Mouse (Mus musculus): Measurements from ENCODE around the gene Zscan26. TPM values are rescaled to one million over a fixed set of nuclear protein-coding genes. Genes with fewer than 3 reads are reported as not detected.
"Not testable (repeated sequence)": the region's sequence is repeated elsewhere in the genome, so short reads cannot be mapped to it uniquely, and the experiment has no call there.

Zscan26 gene
- 25.8 and 25.9 TPM in 2 replicates for polyA plus RNA-seq (2015; fragmentation: Nextera tagmentation; extraction: Ambion mirVana)

GRCm38 (mm10) chr13:21453449-21453848 lies at the start of gene Zscan26:
Gene Zscan26, minus strand, starts transcription at chr13:21453730.
- peaks cover 24% of the 10 kb centered on the region for H3K27me3 ChIP-seq
- H3K36me3 ChIP-seq, result peaks cover 2% of the 10 kb centered on the region; the same call in 1 of the 2 replicates
- WGBS, result 0% methylated on average over 23 of the region's 23 CpGs
- H3K4me2 ChIP-seq (replicated peaks), result peak within 1 kb of the TSS; percentile 79
- peak; percentile 93 for ATAC-seq
- H3K4me1 ChIP-seq (replicated peaks), result peaks cover 13% of the 10 kb centered on the region
- H3K4me3 ChIP-seq (replicated peaks), result peak within 1 kb of the TSS; percentile 68
- no peaks in the 10 kb centered on the region for H3K9me3 ChIP-seq
- H3K27ac ChIP-seq, result peak within 1 kb of the TSS; percentile 63; the same call in 1 of the 2 replicates
- peak within 1 kb of the TSS; percentile 78 for H3K9ac ChIP-seq (replicated peaks)

GRCm38 (mm10) chr13:21502296-21502695 lies 48.8 kb upstream of the Zscan26 start:
- Histone ChIP-seq H3K9ac (replicated peaks) (no peak overlapping the region), H3K27me3 (0 out of 2 replicates have a peak, but pooled peaks cover 5% of the 10 kb centered on the region)
- 87% methylated on average over 5 of the region's 5 CpGs for WGBS

GRCm38 (mm10) chr13:21501182-21501581 lies 47.7 kb upstream of the Zscan26 start, which contains the start of gene Gm11273:
Gene Gm11273, minus strand, starts transcription at chr13:21501418.
- ATAC-seq; H3K4me3 ChIP-seq (replicated peaks); H3K9ac ChIP-seq (replicated peaks); H3K4me1 ChIP-seq (replicated peaks); H3K9me3 ChIP-seq; H3K27me3 ChIP-seq; H3K4me2 ChIP-seq (replicated peaks); H3K27ac ChIP-seq; H3K36me3 ChIP-seq: not testable (repeated sequence)
- WGBS, result 95% methylated on average over 17 of the region's 17 CpGs

More at GRCm38 (mm10) chr13:21502296-21502695, 48.8 kb upstream of the Zscan26 start:
- Histone ChIP-seq H3K4me3 (replicated peaks) (no peak overlapping the region), H3K9me3 (no peaks in the 10 kb centered on the region), H3K36me3 (no peaks in the 10 kb centered on the region), H3K4me1 (replicated peaks) (0 out of 2 replicates have a peak, but pooled peaks cover 3% of the 10 kb centered on the region), H3K27ac (no peak overlapping the region), H3K4me2 (replicated peaks) (no peak overlapping the region)
- ATAC-seq, result no peak

- ATAC-seq, result no peak
- Histone ChIP-seq H3K36me3 (no peaks in the 10 kb centered on the region), H3K4me1 (replicated peaks) (no peaks in the 10 kb centered on the region), H3K27me3 (no peaks in the 10 kb centered on the region), H3K4me3 (replicated peaks) (no peak within 1 kb of the TSS), H3K4me2 (replicated peaks) (no peak within 1 kb of the TSS), H3K9me3 (no peaks in the 10 kb centered on the region), H3K27ac (no peak within 1 kb of the TSS), H3K9ac (replicated peaks) (no peak within 1 kb of the TSS)
- 94% methylated on average over 21 of the region's 21 CpGs for WGBS
Measured at GRCm38 (mm10) chr13:21495080-21495479, 41.5 kb upstream of the Zscan26 start, which contains the start of gene AK157302. Gene AK157302, plus strand, starts transcription at chr13:21495223.

GRCm38 (mm10) chr13:21492847-21493246 lies 39.3 kb upstream of the Zscan26 start:
- H3K36me3 ChIP-seq, result no peaks in the 10 kb centered on the region; the same call in 1 of the 2 replicates
- no peaks in the 10 kb centered on the region for H3K4me1 ChIP-seq (replicated peaks)
- H3K4me2 ChIP-seq (replicated peaks), result no peak overlapping the region
- H3K27ac ChIP-seq, result no peak overlapping the region
- WGBS, result 95% methylated on average over 5 of the region's 5 CpGs
- no peaks in the 10 kb centered on the region for H3K9me3 ChIP-seq
- no peak overlapping the region for H3K9ac ChIP-seq (replicated peaks)
- no peak for ATAC-seq
- H3K4me3 ChIP-seq (replicated peaks), result no peak overlapping the region
- no peaks in the 10 kb centered on the region for H3K27me3 ChIP-seq

GRCm38 (mm10) chr13:21486881-21487280 lies 33.4 kb upstream of the Zscan26 start:
- no peak overlapping the region for H3K4me2 ChIP-seq (replicated peaks)
- WGBS, result 93% methylated on average over 1 of the region's 1 CpGs
- no peaks in the 10 kb centered on the region for H3K4me1 ChIP-seq (replicated peaks)
- H3K9ac ChIP-seq (replicated peaks), result no peak overlapping the region
- ATAC-seq, result no peak
- H3K4me3 ChIP-seq (replicated peaks), result no peak overlapping the region
- H3K27me3 ChIP-seq, result no peaks in the 10 kb centered on the region
- H3K27ac ChIP-seq, result no peak overlapping the region
- H3K36me3 ChIP-seq, result peaks cover 33% of the 10 kb centered on the region
- no peaks in the 10 kb centered on the region for H3K9me3 ChIP-seq

GRCm38 (mm10) chr13:21478759-21479670 lies 25.5 kb upstream of the Zscan26 start, which contains the start of the genes Zkscan4 and Gm10065:
Gene Zkscan4, plus strand, starts transcription at chr13:21478907.
Gene Gm10065, minus strand, starts transcription at chr13:21479441.
- H3K36me3 ChIP-seq; H3K9me3 ChIP-seq; H3K27me3 ChIP-seq; H3K4me1 ChIP-seq (replicated peaks): not testable (repeated sequence)
- WGBS, result 3% methylated on average over 30 of the region's 31 CpGs
- H3K9ac ChIP-seq (replicated peaks), result peak within 1 kb of the TSS; percentile 82
- peak within 1 kb of the TSS; percentile 68 for H3K27ac ChIP-seq
- H3K4me2 ChIP-seq (replicated peaks), result peak within 1 kb of the TSS; percentile 67
- peak within 1 kb of the TSS; percentile 68 for H3K4me3 ChIP-seq (replicated peaks)
- peak; percentile 93 for ATAC-seq

- Histone ChIP-seq H3K27ac (no peak overlapping the region), H3K9me3 (no peaks in the 10 kb centered on the region), H3K27me3 (peaks cover 14% of the 10 kb centered on the region; the same call in 1 of the 2 replicates), H3K4me2 (replicated peaks) (no peak overlapping the region), H3K4me1 (replicated peaks) (0 out of 2 replicates have a peak, but pooled peaks cover 4% of the 10 kb centered on the region), H3K4me3 (replicated peaks) (no peak overlapping the region), H3K9ac (replicated peaks) (no peak overlapping the region), H3K36me3 (no peaks in the 10 kb centered on the region)
- 21% methylated on average over 4 of the region's 4 CpGs for WGBS
- no peak for ATAC-seq
Measured at GRCm38 (mm10) chr13:21472427-21472826, 18.9 kb upstream of the Zscan26 start.

GRCm38 (mm10) chr13:21469097-21469496 lies 15.6 kb upstream of the Zscan26 start:
- Histone ChIP-seq H3K9ac (replicated peaks) (no peak overlapping the region), H3K4me2 (replicated peaks) (peak overlapping the region; percentile 78), H3K27me3 (peaks cover 18% of the 10 kb centered on the region), H3K9me3 (no peaks in the 10 kb centered on the region), H3K36me3 (no peaks in the 10 kb centered on the region), H3K4me3 (replicated peaks) (peak overlapping the region; percentile 61; the same call in 1 of the 2 replicates), H3K27ac (no peak overlapping the region), H3K4me1 (replicated peaks) (0 out of 2 replicates have a peak, but pooled peaks cover 4% of the 10 kb centered on the region)
- 12% methylated on average over 9 of the region's 9 CpGs for WGBS
- no peak for ATAC-seq

GRCm38 (mm10) chr13:21468061-21469019 lies 14.8 kb upstream of the Zscan26 start, which contains the start of gene Nkapl:
Gene Nkapl, minus strand, starts transcription at chr13:21468509.
- peak within 1 kb of the TSS; percentile 81 for H3K9ac ChIP-seq (replicated peaks)
- H3K4me1 ChIP-seq (replicated peaks), result 0 out of 2 replicates have a peak, but pooled peaks cover 4% of the 10 kb centered on the region
- ATAC-seq, result peak; percentile 100
- H3K4me3 ChIP-seq (replicated peaks), result peak within 1 kb of the TSS; percentile 61
- H3K4me2 ChIP-seq (replicated peaks), result peak within 1 kb of the TSS; percentile 78
- no peaks in the 10 kb centered on the region for H3K36me3 ChIP-seq
- WGBS, result under 1% methylated on average over 54 of the region's 54 CpGs
- peak within 1 kb of the TSS; percentile 62 for H3K27ac ChIP-seq
- H3K9me3 ChIP-seq, result 0 out of 2 replicates have a peak, but pooled peaks cover under 1% of the 10 kb centered on the region
- H3K27me3 ChIP-seq, result peaks cover 18% of the 10 kb centered on the region

- 0 out of 2 replicates have a peak, but pooled peaks cover 4% of the 10 kb centered on the region for H3K9me3 ChIP-seq
- 87% methylated on average over 10 of the region's 10 CpGs for WGBS
- H3K4me2 ChIP-seq (replicated peaks), result no peak overlapping the region; the same call in 1 of the 2 replicates
- 0 out of 2 replicates have a peak, but pooled peaks cover 4% of the 10 kb centered on the region for H3K4me1 ChIP-seq (replicated peaks)
- no peak for ATAC-seq
- peaks cover 18% of the 10 kb centered on the region for H3K27me3 ChIP-seq
- no peaks in the 10 kb centered on the region for H3K36me3 ChIP-seq
- H3K9ac ChIP-seq (replicated peaks), result no peak overlapping the region
- peak overlapping the region; percentile 61; the same call in 1 of the 2 replicates for H3K4me3 ChIP-seq (replicated peaks)
- H3K27ac ChIP-seq, result no peak overlapping the region
Measured at GRCm38 (mm10) chr13:21467336-21467735, 13.8 kb upstream of the Zscan26 start.

Measured in midbrain, embryonic 13.5 days (tissue).